Mouse (Mus musculus): ENCODE measurements around the gene 2610044O15Rik8. TPM values are rescaled to one million over a fixed set of nuclear protein-coding genes. Genes with fewer than 3 reads are reported as not detected.

2610044O15Rik8 gene
- total RNA-seq (2021): 13.7 and 14.8 TPM in 2 replicates
- long read RNA-seq, partial matches to known transcripts: 0 of 14 reads
- long read RNA-seq, other reads (novel, unspliced or antisense): 8 of 14 reads

DNA sequence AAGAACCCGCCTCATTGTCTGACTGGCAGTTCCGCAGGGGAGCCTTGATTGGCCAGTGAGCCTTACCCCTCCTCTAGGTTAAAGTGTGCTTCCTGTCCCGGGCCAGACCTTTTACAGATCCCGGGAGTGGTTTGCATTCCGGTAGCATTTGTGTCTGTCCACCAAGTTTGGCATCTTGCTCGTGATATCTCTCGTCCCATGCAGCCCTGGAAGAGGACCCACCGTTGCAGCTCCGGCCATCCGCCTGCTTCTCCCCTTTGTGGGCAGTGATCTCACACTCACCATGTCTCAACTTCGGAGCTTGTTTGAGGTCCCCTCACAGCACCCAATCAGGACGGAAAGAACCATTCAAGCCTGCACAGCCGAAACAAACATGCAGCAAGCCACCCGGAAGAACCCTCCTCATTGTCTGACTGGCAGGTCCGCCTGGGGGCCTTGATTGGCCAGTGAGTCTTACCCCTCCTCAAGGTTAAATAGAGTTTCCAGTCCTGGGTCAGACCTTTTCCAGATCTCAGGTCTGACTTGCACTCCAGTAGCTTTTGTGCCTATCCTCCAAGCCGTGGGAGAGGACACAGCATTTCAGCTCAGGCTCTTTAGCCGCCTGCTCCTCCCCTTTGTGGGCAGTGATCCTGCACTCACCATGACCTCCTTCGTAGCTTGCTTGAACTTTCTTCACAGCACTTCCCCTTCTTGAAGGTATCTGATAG lies at the start of gene 2610044O15Rik8:
Gene 2610044O15Rik8, minus strand, starts transcription at position 380 of the 707 bp plus-strand sequence.
- peak; percentile 83 for DNase-seq

DNA sequence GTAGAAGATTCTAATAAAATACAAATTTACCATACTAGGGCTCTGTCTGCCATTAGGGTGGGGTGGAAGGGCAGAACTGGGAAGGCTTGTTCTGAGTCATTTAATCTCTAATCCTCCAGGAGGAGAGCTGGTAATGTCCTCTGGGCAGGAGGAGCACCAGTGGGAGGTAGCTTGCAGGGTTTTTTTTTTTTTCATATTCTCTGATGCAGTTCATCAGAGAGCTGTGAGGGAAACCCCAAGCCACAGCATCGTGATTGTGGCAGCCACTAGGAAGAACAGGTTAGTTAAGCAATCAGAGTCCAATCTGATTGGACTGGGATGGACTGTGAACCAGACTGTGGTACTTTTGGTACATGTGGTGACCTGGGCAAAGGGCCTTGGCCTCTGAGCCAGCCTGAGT lies 31.7 kb upstream of the 2610044O15Rik8 start:
- no peak for DNase-seq

DNA sequence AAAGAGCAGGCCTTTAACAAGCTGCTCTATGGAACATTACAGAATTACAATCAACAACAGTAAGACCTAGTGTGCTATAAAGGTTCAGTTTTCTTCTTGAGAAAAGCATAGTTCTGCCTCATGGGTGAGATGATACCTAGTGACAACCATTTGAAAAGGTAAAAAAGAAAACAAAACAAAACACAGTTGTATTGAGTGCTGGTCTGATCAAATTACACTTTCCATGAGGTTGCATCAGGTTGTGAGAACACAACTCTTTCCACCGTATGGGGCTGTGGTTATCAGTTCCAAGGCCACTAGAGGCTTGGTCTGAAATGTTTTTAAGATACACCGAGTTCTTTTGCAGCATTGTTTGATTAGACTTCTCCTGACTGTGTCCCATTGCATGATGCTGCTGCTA lies 30.1 kb upstream of the 2610044O15Rik8 start:
- DNase-seq: no peak

DNA sequence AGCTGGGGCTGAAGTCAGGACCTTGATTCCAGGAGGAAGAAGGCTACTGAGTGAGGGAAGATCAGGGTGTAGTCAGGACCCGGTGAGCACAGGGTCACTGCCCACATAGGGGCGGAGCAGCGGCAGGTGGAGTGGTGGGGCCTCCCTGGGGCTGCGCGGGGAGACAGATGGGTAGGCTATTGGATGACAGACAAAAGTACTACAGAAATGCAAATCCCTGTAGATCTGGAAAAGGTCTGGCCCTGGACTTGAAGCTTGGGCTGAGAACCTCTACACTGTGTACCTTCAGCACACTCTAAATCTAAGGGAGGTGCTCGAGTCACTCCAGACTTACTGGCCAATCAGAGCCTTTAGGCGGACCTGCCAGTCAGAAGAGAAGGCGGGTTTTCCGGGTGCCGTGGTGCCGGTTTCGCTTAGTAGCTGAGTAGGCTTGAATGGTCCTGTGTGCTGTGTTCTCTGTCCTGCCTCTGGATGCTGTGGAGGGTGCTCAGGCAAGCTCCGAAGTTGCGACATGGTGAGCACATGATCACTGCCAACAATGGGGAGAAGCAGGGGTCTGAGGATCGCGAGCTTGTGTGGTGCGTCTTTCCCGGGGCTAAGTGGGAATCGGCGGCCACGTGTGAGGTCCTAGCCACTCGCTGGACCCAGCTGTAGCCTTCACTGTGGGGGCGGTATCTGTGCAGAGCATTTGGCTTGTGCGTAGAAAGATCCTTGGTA lies 29.2 kb upstream of the 2610044O15Rik8 start:
- peak; percentile 71 for DNase-seq

DNA sequence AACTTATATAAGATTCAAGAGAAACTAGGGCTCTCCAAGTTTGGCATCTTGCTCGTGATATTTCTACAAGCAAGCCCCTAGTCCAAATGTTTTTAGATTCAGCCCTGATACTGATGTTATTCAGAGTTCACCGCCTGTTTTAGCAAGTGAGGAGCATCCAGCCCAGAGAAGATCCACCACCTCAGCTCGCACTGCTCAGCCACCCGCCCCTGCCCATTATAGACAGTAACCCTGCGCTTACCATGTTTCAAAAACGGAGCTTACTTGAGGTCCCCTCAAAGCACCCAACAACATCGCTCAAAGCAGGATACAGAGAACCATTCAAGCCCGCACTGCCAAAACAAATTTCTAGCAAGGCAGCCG lies 561 bp downstream of the 2610044O15Rik8 start:
- DNase-seq: no peak

Other genes starting within 250 kb of the 2610044O15Rik8 start
- gene Ccdc7a, start 168.9 kb downstream of the 2610044O15Rik8 start, total RNA-seq (2021): not detected in 2 replicates
- not detected in 2 replicates for gene Ccdc7b, start 167.3 kb downstream of the 2610044O15Rik8 start, total RNA-seq (2021)
- not detected in 2 replicates for gene Gm10999, start 102.7 kb downstream of the 2610044O15Rik8 start, total RNA-seq (2021)

Data from adrenal gland, postnatal 25 days (tissue).